Mouse (Mus musculus): ENCODE results near the gene Ceacam20.

GRCm38 (mm10) chr7:19949996-19950395 lies 15.2 kb upstream of the Ceacam20 start:
- no peak for TF ChIP-seq CTCF (IDR thresholded peaks at IDR 0.05; ENCODE audit: extremely low read depth, insufficient read depth, low read length)
- no peak for TF ChIP-seq POLR2A (IDR thresholded peaks at IDR 0.05; ENCODE audit: extremely low read depth, insufficient read depth, low read length)
